Mouse (Mus musculus) C2C12 (cell line): ENCODE measurements at regions not wholly inside any gene's neighbourhood (a gene's known extent, or its start where the extent isn't known, plus 50 kb on each side); places are given as distances from the start of the nearest gene placed in this dataset.

Source experiments
- H3K27me3 ChIP-seq: one replicate; pipeline ENCODE4 v1.6.1; 2011; ENCODE audit not compliant: control insufficient read depth, insufficient read depth, insufficient read length
- H3K36me3 ChIP-seq: one replicate; pipeline ENCODE4 v1.6.1; 2011; ENCODE audit not compliant: control insufficient read depth, insufficient read depth
- H3K4me3 ChIP-seq: one replicate; pipeline ENCODE4 v1.5.1; 2011; ENCODE audit warnings: mild to moderate bottlenecking, control low read depth; ENCODE audit not compliant: poor library complexity, insufficient read depth, severe bottlenecking
- H3K79me2 ChIP-seq: one replicate; pipeline ENCODE4 v1.6.1; 2011; ENCODE audit not compliant: control insufficient read depth, insufficient read depth
- H3K79me3 ChIP-seq: one replicate; pipeline ENCODE4 v1.6.1; 2011; ENCODE audit warnings: low read depth, control low read depth
- H3ac ChIP-seq: one replicate; pipeline ENCODE3; 2011; ENCODE audit warnings: low read depth; ENCODE audit not compliant: control insufficient read depth, insufficient read length
- CEBPB ChIP-seq: IDR thresholded peaks from one replicate; pipeline ENCODE4 v1.6.1; 2011; ENCODE audit warnings: low read depth, mild to moderate bottlenecking, control low read depth, moderate library complexity
- CTCF ChIP-seq: IDR thresholded peaks from one replicate; pipeline ENCODE4 v1.5.1; 2011; ENCODE audit not compliant: control insufficient read depth, insufficient read depth, insufficient read length
- FOSL1 ChIP-seq: IDR thresholded peaks from one replicate; pipeline ENCODE4 v1.8.0; 2011; ENCODE audit warnings: mild to moderate bottlenecking, low read length; ENCODE audit not compliant: poor library complexity, insufficient read depth, severe bottlenecking
- MAX ChIP-seq: IDR thresholded peaks from one replicate; pipeline ENCODE4 v1.6.1; 2011; ENCODE audit warnings: mild to moderate bottlenecking, control low read depth
- MYOD1 ChIP-seq: IDR thresholded peaks from one replicate; pipeline ENCODE4 v1.6.1; 2011; ENCODE audit warnings: low read depth; ENCODE audit not compliant: control insufficient read depth, insufficient read length
- MYOG ChIP-seq: IDR thresholded peaks from one replicate; pipeline ENCODE4 v1.6.1; 2011; ENCODE audit not compliant: control insufficient read depth, insufficient read length; ENCODE audit errors: extremely low read depth
- USF1 ChIP-seq: IDR thresholded peaks from one replicate; pipeline ENCODE4 v1.6.1; 2011; ENCODE audit warnings: low read depth, mild to moderate bottlenecking, control low read depth, moderate library complexity

DNA sequence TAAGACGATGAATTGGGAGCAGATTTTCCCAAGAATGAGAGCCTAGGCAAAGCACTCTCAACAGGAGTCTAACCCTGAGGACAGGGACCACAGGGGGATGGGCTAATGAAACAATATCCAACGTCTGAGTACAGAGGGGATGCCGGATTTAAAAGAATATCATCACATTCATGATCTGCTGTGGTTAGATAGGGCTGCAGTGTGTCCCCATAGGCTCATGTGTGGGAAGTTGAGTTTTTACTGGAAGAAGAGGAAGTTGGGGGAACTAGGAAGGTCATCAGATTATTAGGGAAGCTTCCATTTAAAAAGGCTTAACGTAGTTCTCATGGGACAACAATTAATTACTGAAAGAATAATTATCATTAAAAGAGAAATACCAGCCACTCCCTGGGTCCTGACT lies 120.3 kb upstream of the Fmo9 start:
- H3K79me2 ChIP-seq = no peaks in the 10 kb centered on the region
- no peaks in the 10 kb centered on the region for H3K79me3 ChIP-seq
- H3K27me3 ChIP-seq = no peaks in the 10 kb centered on the region
- no peak overlapping the region for H3ac ChIP-seq
- no peak overlapping the region for H3K4me3 ChIP-seq
- no peaks in the 10 kb centered on the region for H3K36me3 ChIP-seq
- TF ChIP-seq CTCF (no peak), USF1 (no peak), MYOD1 (no peak), FOSL1 (no peak), CEBPB (no peak), MAX (no peak), MYOG (no peak)

DNA sequence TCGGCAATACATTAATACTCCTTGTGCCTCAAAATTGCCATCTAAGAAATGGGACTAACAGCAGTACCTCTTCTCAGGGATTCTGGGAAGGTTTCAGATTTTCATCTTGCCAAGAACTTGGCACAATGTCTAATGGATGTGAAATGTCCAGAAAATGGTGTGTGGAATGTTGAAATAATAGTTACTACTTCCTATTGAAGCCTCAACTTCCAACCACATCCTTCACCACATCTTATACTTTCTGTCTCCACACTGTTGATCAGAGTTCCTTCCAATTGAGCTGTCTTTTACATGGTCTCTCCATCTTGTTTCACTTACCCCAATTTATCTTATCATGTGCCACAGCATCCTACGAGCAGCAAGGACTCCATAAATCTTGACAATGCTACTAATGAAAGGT lies 122.3 kb upstream of the Fmo9 start:
- Histone ChIP-seq H3K79me3 (no peaks in the 10 kb centered on the region), H3K79me2 (no peaks in the 10 kb centered on the region), H3K4me3 (no peak overlapping the region), H3K27me3 (no peaks in the 10 kb centered on the region), H3K36me3 (no peaks in the 10 kb centered on the region), H3ac (no peak overlapping the region)
- no peak for TF ChIP-seq FOSL1
- TF ChIP-seq USF1 = no peak
- TF ChIP-seq MAX = no peak
- peak; percentile 62 for TF ChIP-seq CEBPB
- no peak for TF ChIP-seq MYOD1
- TF ChIP-seq CTCF = no peak

DNA sequence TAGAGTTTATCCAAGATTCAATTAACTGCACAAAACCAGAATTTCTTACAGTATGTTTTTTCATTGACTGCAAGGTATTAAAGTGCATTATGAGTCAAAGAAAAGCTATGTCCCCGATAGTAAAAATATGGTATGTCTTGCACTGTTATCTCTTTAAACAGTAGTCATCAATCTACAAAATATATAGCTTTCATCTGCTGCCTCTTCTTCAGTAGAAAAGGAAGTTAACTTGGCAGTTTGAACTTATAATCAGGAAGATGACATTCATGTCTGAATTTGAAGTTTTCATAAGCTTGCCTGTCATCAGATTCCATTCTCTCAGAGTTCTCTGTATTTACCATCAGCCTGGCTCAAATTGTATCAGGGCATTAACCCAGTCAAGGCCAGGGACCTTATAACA lies 122.7 kb upstream of the Fmo9 start:
- Histone ChIP-seq H3K79me2 (no peaks in the 10 kb centered on the region), H3K36me3 (no peaks in the 10 kb centered on the region), H3ac (no peak overlapping the region), H3K4me3 (no peak overlapping the region), H3K79me3 (no peaks in the 10 kb centered on the region), H3K27me3 (no peaks in the 10 kb centered on the region)
- TF ChIP-seq FOSL1 (peak; percentile 45), MAX (no peak), CTCF (no peak), MYOG (no peak)

DNA sequence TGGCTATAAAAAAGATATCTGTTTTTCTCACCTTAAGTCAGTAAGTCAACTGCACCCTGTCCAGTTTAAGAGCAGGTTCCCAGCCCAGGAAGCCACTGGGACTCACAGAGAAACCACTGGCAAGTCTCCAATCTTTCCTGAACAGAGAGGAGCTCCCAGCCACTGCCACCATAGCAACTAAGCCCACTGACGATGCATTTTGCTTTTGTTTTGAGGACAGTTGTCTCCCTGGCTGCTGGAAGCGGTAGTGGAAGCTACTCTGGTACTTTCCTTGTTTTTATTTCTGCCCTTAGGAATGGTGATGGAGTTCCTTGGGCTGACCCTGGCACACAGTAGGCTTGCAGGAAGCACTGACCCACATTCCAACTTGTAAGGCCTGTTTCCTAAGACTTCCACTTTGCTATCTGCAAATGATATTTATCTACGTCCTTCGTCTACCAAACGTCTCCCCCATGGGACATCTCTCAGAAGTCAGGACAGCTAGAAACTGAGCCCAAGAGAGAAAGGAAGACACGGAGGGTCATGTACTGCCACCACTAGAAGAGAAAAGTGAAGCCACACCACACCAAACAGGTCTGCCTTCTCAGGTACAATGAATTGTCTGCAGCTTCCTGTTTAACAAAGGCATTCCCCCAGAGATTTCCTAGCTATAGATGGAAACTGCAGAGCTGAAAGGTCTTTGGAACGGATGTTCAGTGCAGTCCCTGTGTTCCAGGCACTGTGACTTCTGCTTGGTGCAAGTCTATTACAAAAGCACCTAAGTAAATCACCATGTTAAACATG lies 125.7 kb upstream of the Fmo9 start:
- Histone ChIP-seq H3ac (no peak overlapping the region), H3K4me3 (no peak overlapping the region), H3K27me3 (no peaks in the 10 kb centered on the region), H3K36me3 (no peaks in the 10 kb centered on the region), H3K79me3 (no peaks in the 10 kb centered on the region), H3K79me2 (no peaks in the 10 kb centered on the region)
- TF ChIP-seq MYOG = no peak
- no peak for TF ChIP-seq MYOD1
- no peak for TF ChIP-seq USF1
- no peak for TF ChIP-seq CTCF
- TF ChIP-seq CEBPB = no peak
- no peak for TF ChIP-seq FOSL1
- TF ChIP-seq MAX = no peak

DNA sequence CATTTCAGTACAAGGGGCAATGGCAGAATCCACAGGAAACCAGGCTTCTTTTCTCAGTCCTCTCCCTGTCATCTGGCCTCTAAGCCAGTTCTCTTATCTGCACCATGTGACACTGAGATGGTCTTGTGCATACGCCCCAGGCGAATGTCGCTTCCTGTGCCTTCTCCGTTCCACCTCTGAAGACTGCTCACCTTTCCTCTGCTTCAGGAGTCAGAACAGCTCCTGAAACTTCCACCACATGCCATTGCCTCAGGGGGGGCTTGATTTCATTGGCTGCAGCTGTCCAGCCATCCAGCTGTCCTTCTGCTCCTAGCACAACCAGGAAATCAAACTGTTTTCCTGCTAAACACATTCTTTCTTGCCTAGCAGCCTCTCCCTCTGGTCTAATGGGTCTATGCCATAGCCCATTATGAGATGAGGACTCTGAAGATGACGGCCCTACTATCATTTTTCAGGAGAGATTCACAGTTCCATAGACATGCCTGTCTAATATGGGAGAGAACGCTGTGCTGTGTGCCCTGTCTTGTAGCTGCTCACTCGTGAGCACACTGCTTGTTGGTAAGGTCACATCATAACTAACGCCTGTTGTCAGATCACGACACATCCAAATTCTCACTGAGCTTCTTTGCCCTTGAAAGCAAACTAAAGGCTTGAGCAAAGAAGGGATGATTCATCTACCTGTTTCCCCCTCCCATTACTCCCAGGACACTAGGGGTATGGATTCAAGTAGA lies 129.9 kb upstream of the Fmo9 start:
- no peak overlapping the region for H3ac ChIP-seq
- H3K36me3 ChIP-seq = no peaks in the 10 kb centered on the region
- no peaks in the 10 kb centered on the region for H3K27me3 ChIP-seq
- no peaks in the 10 kb centered on the region for H3K79me3 ChIP-seq
- H3K4me3 ChIP-seq = no peak overlapping the region
- no peaks in the 10 kb centered on the region for H3K79me2 ChIP-seq
- TF ChIP-seq MYOD1 (peak; percentile 75), MAX (no peak)

DNA sequence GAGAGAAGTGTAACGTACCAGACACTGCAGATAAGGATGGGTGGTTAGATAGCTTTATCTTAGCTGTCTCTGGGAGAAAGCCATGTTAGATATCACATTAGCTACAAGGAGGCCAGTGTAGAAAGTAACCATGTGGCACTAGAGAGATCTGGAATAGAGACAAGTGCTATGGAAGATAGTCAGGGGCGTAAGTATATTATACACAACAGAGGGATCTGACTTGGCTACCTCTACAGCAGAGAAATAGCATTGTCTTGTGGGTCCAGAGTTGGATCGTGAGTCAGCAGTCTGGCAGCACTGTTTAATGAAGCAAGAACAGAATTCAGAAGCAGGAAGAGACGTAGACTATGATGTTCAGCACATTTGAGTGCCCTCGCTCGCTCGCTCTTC lies 130.4 kb upstream of the Fmo9 start:
- H3K27me3 ChIP-seq = no peaks in the 10 kb centered on the region
- H3K4me3 ChIP-seq = no peak overlapping the region
- H3K79me2 ChIP-seq = no peaks in the 10 kb centered on the region
- no peaks in the 10 kb centered on the region for H3K36me3 ChIP-seq
- no peaks in the 10 kb centered on the region for H3K79me3 ChIP-seq
- H3ac ChIP-seq = no peak overlapping the region
- no peak for TF ChIP-seq FOSL1
- TF ChIP-seq CEBPB = peak; percentile 18
